Mouse (Mus musculus) naive thymus-derived CD4-positive, alpha-beta T cell, adult 2 months (primary cell): ENCODE results near the gene Actb.
"Not testable (repeated sequence)": the region's sequence is repeated elsewhere in the genome, so short reads cannot be mapped to it uniquely, and the experiment has no call there.

Source experiments
- DNase-seq: peaks from one replicate; pipeline ENCODE4 v3.0.0-alpha.2; 2011; ENCODE audit warnings: low read depth

Gene Actb

DNA sequence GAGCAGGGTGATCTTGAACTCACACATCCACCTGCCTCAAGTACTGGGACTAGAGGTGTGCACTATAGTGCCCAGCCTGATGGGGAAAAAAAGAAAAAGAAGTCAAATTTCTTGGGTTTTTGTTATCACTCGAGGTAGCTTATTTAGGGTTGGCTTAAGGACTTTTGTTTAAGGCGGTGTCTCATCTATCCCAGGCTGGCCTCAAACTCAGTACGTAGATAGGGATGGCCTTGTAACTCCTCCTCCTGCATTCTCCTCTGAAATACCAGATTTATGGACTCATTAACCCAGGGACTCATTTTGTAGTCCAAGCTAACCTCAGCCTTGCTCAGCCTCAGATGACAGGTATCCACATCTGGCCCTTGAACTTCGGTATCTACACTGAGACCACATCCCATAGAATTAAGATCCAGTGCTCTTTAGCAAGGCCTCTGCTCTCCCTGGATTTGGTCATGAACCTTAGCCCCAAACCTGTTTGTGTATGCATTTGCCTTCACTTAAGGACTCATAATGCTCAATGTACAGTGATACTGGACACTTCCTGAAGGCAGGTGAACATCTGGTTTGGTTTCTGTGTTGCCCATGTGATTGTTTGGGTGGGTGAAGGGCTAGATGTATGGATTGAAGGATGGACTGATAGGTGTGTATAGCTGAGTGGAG, 4.6 kb downstream of the Actb start:
- DNase-seq: peak; percentile 52

DNA sequence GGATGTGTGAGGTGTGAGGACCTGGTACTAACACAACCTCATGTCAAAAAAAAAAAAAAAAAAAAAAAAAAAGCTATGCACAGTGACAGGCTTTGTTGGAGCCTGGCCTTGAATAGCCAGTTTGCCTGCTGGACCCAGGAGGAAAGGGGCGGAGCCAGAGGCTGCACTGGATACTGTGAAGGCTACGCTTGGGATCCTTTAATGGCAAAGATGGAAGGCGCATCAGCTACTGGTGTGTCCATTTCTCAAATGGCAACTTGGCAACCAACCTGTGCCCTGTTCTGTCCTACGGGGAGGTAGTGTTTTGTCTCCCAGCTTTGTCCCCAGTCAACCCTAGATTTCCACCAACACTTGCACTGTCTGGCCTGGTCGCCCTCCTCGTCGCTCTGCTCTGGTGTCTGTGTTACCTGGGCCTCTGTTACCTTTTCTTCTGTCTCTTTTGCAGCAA, 5.2 kb downstream of the Actb start:
- DNase-seq: peak; percentile 47

DNA sequence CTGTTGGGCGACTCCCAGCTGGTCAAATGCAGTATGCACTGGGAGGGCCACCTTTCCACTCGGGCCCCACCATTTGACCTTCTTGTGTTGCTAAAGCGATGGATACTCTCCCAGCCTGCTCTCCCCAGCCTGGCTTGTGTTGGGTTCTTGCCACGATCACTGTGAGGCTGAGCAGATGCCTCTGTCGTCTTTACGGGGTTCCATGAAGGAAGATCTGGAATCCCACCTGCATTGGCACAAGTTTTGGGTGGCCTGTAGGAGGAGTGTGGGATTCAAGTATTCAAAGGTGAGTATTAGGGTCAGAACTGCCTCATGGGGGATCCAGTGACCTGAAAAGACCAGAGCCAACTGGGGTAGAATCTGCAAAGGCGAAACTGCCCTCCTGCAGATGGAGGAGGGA, 5.9 kb downstream of the Actb start:
- DNase-seq: no peak

DNA sequence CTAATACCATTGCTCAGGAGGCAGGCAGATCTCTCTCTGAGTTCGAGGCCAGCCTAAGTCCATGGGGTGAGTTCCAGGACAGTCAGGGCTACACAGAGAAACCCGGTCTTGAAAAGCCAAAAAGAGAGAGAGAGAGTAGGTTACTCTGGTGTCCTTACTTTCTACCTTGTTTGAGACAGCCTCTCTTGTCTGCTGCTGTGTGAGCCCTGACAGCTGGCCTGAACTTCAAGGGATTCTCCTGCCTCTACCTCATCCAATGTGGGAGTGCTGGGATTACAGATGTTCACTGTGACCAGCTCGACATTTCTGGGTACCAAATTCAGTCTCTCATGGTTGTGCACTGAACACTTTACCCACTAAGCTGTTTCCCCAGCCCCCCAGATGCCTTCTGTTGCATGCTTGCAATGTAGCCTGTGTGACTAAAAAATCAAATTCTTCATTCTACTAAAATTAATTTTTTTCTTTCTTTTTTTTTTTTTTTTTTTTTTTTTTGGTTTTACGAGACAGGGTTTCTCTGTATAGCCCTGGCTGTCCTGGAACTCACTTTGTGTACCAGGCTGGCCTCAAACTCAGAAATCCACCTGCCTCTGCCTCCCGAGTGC, 6.5 kb downstream of the Actb start:
- DNase-seq: no peak

DNA sequence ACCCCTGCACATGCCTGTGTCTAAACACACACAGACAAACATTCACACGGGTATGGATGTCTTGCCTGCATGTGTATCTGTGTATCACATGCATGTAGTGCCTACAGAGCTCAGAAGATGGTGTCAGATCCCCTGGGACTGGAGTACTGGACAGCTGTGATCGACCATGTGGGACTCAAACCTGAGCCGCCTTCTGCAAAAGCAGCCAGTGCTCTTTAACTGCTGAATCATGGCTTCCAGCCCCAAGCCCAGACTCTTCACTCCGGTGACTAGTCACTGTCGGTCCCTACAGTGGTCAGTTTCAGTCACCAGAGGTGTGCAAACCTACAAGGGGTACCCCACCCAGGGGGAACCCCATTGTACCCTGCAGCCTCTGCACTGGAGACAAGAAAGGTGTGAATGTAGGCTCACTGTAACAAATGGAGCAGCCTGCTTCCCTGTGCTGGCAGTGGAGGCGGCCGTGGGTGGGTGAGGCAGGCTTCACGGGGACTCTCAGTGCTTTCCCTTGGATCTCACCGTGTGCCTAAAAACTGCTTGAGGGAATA, 7.4 kb downstream of the Actb start:
- peak; percentile 37 for DNase-seq

DNA sequence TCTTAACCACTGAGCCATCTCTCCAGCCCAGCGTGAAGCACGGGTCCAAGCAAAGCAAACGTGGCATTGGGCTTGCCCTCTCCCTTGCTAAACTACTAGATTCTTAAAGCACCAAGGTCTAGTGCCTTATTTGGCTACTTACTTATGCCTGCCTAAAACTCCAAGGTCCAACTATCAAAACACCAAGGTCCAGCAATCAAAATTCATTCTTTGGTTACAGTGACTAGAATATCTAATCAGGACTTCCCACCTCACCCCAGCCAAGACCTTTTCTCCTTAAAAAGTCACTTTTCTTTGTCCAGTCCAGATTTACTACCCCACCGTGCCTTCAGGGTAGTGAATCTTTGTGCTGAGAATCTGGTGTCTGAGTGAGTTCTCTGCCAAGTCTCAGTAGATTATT, 8.2 kb downstream of the Actb start:
- DNase-seq: no peak

DNA sequence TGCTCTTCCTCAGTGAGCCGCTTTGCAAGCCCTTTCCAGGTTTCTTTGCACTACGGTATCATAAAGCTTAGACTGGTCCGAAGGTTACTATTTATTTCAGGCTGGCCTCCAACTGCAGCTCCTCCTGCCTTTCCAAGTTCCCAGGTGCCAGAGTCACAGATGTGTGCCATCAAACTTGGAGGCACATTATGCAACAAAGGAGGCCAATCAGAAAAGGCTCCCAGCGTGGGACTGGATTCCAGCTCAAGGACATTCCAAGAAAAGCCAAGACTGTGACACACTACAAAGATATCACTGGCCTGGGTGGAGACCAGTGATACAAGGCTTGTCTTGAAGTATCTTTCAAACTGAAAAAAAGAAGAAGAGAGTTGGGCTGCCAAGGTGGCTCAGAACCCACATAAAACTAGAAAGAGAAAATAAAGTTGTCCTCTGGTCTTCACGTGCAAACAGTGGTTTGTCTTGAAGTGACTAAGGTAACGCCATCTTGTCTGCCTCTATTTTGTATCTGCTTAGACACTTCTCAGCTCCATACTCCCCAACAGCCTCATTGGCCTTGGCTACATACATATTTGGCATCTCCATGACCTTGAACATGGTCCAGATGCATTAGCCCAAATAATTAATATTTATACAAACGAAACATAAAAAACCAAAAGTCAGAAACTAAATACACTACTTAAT, 8.8 kb downstream of the Actb start:
- no peak for DNase-seq

DNA sequence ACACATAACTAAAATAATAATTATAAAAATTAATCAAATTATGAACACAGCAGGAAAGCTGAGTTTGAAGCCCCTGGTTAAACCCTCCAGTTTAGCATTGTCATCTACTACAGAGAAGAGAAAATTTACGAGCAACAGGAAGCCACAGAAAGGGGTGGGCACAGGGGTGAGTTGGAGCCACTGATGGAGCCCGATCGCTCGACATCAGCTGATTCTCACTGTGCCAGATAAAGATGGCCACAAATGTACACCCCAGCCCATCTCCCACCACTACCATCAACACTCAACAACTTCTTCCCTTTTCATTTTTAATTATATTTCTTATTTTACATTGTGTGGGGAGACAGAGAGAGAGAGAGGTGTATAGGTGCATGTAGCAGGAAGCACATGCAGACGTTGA, 9.8 kb downstream of the Actb start:
- peak; percentile 59 for DNase-seq

DNA sequence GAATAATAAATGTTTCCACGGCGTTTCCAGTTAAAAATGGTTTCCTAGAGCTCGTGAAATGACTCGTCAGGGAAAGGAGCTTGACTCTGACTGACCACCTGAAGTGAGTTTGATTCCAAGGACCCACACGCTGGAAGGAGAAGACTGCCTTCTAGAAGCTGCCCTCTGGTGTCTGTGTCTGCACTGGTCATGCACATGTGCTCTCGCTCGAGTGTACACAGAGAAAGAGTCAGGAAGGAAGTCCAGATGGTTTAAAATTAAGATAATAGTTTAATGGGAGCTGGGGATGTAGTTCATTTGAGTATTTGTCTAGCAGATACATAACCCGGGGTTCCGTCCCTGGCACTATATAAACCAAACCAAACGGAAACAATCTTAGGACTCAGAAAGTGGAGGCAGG, 10.4 kb downstream of the Actb start:
- no peak for DNase-seq

DNA sequence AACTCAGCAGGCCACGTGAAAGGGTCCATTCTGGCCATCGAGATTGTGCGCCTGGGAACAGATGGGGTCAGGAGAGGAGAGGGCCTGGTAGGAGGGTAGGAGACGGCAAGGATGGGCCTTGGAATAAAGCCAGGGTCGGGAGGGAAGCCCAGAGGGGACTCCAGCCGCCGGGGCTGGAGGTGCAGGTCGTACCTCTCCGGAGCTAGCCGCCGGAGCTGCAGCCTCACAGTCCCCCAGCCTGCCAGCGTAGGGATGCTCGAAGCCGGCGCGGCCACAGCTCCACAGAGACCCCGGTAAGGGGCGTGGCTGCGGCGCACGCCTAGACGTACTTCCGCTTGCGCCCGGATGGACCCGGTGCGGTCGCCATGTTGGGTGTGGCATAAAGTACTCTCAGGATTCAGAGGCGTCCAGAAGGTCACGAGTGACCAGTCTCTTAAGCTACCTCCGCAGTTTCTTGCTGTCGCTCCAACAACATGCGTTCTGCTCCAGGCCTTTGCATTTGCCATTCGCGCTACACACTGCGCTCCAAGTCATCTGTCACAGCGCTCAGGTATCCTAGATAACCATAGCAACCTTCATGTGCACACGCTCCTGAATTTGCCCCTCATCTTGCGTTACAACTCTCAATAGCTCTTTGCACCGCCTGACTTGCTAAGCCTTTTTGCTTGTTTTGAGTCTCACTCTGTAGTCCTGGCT, 11.5 kb downstream of the Actb start, which contains the start of gene Fbxl18:
Gene Fbxl18, minus strand, starts transcription at position 504 of the 696 bp plus-strand sequence.
- peak; percentile 91 for DNase-seq

DNA sequence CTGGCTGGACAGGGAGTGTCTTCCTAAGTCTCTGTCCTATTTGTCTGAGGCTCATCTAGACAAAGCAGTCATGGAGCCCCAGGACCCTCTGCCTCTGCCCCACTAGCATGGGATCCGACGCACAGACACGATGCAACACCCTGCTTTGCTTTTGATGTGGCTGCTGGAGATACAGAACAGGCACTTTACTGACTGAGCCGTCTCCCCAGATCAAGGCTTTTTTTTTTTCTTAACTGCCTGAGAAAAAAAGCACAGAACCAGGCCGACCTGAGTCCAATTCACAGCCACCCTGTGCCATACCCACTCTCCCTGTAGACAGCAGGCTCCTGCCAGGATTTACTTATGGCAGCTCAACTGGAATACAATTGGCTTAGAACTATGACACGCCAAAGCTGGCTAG, 15.2 kb downstream of the Actb start:
- peak; percentile 77 for DNase-seq

DNA sequence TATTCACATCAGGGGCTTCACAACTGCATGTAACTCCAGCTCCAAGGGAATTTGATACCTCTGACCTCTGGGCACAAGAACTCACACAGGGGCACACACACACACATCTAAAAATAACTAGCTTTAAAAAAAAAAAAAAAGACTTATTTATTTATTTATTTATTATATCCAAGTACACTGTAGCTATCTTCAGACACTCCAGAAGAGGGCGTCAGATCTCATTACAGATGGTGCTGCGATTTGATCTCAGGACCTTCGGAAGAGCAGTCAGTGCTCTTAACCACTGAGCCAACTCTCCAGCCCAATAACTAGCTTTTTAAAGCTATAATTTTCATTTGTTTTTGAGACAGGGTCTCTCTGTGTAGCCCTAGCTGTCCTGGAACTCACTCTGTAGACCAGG, 19.0 kb downstream of the Actb start:
- not testable (repeated sequence) for DNase-seq

DNA sequence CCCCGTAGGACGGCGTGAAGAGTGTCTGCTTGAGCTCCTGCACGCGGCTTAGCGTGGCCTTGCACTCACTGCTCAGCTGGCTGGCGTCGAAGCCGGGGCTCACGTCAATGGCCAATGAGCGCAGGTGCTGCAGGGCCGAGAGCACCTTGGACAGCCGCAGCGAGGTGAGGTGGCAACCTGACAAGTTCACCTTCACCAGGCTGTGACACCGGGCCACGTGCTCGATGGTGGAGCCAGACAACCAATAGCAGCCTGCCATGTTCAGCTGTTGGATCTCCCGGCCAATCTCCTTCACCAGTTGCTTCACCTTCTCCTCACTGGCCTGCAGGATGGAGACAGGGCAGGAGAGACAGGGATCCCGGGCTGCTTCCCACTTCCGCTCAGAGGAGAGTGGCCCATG, 19.8 kb downstream of the Actb start:
- DNase-seq: no peak

DNA sequence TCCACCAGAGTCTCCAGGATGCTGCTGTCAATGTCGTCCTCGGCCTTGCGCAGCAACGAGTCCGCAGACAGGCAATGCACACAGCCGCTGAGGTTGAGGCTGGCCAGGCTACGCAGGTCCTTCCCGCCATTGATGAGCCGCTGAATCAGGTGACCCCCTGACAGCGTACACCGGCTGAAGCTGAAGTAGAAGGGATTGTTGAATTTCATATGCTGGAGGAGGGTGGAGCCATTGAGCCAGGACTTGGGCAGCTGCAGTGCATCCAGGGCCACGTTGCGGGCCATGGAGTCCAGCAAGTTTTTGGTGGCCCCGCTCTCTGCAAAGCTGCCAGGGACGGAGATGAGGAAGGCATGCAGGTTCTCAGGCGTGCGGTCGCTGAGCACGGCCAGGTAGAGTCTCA, 20.4 kb downstream of the Actb start:
- DNase-seq: no peak

DNA sequence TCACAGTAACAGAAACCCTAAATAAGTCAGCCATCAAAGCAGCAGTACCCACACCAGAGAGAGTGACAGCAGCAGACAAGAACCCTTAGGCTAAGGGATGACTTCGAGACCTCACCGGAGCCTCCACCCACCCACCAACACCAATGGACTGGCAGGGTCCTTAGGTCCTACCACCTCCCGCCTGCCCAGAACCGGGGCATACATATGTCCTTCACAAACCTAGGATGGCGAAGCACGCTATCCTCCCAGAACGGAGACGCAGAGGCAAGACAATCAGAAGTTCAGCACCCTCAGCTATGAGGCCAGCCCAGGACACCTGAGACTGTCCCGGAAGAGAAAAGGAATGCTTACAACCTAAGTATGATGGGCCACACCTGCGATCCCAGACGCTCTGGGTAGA, 24.1 kb downstream of the Actb start:
- DNase-seq: no peak

DNA sequence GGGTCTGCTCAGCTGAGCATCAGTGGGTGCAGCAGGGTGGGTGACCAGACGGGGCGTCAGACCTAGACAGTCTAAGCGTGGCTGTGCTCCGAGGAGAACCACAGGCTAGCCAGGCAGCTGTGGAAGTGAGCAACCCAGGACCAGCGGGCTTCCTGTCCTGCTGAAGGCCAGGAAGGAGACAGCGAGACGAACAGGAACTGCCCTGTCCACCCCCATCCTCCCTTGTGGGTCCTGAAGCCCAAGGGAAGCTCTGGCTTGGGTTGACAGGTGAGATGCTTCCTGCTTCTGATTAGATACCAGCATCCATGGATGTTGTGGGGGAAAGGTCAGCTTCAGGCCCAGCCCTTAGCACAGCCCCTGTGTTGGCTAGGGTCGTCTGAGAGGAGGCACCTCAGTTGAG, 24.6 kb downstream of the Actb start:
- no peak for DNase-seq

DNA sequence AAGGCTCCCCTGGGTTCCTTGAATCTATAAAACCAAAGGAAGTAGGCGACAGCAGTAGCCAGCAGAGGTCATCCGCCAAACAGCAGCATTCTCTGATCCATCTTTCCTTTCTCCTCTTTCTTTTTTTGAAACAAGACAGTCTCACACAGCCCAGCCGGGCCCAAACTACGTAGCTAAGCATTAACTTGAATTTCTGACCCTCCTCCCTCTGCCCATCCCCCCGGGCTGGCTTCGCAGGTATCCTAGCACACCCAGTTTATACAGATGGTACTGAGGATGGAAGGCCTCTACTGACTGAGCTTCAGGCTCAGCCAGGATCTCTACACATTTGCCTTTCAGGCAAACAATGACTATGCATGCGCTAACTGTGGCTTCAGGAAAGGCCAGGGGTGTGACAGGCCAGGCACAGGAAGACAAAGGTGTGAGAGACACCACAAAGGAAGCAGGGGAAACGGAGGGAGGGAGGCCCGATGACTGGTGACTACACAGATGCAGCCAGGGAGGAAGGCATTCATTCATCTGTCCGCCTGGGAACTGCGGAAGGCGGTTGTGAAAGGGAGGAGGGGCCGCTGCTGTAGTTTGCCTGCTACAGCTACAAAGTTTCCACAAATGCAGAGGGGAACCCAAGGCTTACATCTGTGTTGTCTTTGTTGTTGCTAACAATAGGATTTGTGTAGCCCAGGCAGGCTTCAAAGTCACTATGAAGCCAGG, 25.6 kb downstream of the Actb start:
- peak; percentile 61 for DNase-seq

DNA sequence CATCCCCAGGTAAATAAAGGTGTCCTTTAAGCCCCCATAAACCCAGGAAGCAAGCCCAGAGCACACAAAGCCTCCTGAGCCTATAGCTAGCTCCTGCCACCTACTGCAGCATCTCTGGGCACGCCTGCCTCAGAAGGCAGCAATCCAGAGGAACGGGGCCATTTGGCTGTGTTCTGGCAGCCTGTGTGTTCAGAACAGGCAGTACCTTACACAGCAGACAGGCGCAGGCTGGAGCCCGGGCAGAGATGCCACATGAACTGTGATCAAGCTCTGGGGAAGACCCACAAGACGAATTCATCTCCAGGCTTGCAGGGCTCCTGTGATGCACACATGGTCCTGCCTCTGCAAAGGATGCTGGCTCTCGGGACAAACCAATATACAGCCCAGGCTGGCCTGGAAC, 26.3 kb downstream of the Actb start:
- no peak for DNase-seq

DNA sequence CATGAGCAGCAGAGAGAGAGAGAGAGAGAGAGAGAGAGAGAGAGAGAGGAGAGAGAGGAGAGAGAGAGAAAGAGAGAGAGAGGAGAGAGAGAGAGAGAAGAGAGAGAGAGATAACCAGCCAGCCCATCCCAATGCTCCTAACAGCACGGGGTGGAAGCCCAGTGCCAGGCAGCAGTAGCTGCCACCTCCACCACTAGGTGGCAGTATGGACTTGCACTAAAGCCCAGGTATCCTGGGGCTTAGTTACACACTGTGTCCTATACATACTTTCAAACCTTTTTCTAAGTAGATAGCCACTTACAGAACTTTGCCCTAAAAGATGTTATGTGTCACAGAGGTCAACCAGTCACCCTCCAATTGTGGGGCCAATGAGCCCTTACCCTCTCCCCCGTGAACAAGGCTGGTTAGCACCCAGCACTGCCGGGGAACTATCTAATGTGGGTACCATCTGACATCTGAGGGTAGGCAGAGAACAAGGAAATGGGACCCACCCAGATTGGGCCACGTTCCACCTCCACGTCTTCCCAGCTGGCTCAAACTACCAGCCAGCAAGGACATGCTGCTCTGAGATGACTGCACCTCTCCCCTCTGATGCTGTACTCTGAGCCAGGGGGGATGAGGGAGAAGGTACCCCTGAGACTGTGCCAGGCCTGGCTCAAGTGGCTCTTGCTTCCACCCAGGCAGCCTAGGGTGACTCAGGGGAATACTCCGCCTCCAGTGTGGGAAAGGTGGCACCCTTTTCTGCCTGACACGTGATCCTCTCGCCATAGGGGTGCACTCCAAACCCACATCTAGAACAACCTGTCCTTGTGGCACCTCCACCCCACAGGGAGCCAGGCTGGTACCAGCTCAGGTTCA, 27.0 kb downstream of the Actb start:
- DNase-seq: peak; percentile 95

DNA sequence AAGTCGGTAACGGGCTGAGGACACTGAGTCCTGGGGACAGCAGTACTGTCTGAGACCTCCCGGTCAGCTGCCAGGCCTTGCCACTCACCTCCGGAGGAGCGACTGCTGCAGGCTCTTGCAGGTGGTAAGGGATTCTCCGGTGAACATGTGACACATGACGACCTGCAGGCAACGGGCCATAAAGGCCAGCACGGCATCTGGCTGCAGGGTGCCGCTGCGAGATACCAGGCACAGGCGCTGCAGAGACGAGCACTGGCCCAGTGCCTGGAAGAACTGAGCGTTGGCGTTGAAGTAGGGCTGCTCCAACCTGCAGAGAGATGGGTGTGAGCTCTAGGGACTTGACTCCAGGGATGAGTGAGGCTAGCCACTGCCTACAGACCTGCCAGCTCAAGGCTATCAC, 28.0 kb downstream of the Actb start:
- no peak for DNase-seq
